Mouse (Mus musculus) intestine, embryonic 14.5 days (tissue): Measurements from ENCODE around the gene Dhx8. TPM values are rescaled to one million over a fixed set of nuclear protein-coding genes. Genes with fewer than 3 reads are reported as not detected.
A peak's percentile ranks its signal among the peaks of the same experiment; 100 is the strongest.

Source experiments
- ATAC-seq: fragments of 200-750 bp; cut with Nextera tagmentation; replicated peaks from 2 replicates; pipeline ENCODE4 v1.8.0; 2017; ENCODE audit warnings: low read depth, moderate number of reproducible peaks, moderate TSS enrichment, moderate library complexity; ENCODE audit not compliant: low FRiP score, low TSS enrichment
- DNase-seq: peaks from one replicate; pipeline ENCODE4 v3.0.0-alpha.2; 2018; ENCODE audit warnings: low spot score
- H3K27ac ChIP-seq: fragments of 300-500 bp; sonication (generic); 2 replicates; pipeline ENCODE4 v1.5.1; 2014; ENCODE audit warnings: low read depth, mild to moderate bottlenecking, control low read depth
- H3K27me3 ChIP-seq: fragments of 300-500 bp; sonication (generic); replicated peaks from 2 replicates; pipeline ENCODE4 v1.6.1; 2014; ENCODE audit warnings: low read length, control low read depth; ENCODE audit not compliant: control insufficient read depth, insufficient read depth
- H3K36me3 ChIP-seq: fragments of 300-500 bp; sonication (generic); 2 replicates; pipeline ENCODE4 v1.6.1; 2014; ENCODE audit warnings: low read length, control low read depth; ENCODE audit not compliant: control insufficient read depth, insufficient read depth
- H3K4me1 ChIP-seq: fragments of 300-500 bp; sonication (generic); replicated peaks from 2 replicates; pipeline ENCODE4 v1.6.1; 2014; ENCODE audit warnings: low read length, control low read depth, mixed read lengths; ENCODE audit not compliant: control insufficient read depth, insufficient read depth
- H3K4me2 ChIP-seq: fragments of 300-500 bp; sonication (generic); 2 replicates; pipeline ENCODE4 v1.6.1; 2014; ENCODE audit warnings: low read length
- H3K4me3 ChIP-seq: fragments of 300-500 bp; sonication (generic); 2 replicates; pipeline ENCODE4 v1.5.1; 2014; ENCODE audit warnings: low read depth, low read length, control low read depth, mixed read lengths
- H3K9ac ChIP-seq: fragments of 300-500 bp; sonication (generic); 2 replicates; pipeline ENCODE4 v1.6.1; 2014; ENCODE audit warnings: mild to moderate bottlenecking, low read length
- H3K9me3 ChIP-seq: fragments of 300-500 bp; sonication (generic); 2 replicates; pipeline ENCODE4 v1.6.1; 2016; ENCODE audit warnings: low read length, control low read depth; ENCODE audit not compliant: control insufficient read depth
- WGBS: fragments of 180-500 bp; shearing (Covaris S2); extraction: QIAGEN DNeasy Blood & Tissue Kit; methylation state at CpG from one replicate; pipeline ENCODE4 v1.1.7; 2014; 5-methylcytosine and 5-hydroxymethylcytosine counted together
- polyA plus RNA-seq: library from polyadenylated mRNA; unstranded; fragments of >200 nt; fragmentation: Nextera tagmentation; extraction: Ambion mirVana; gene quantifications from 2 replicates; pipeline ENCODE4 v1.2.1, GENCODE M21; 2014

Gene Dhx8
- polyA plus RNA-seq, 1 experiment from 2014 or later, result 28.3 TPM

- H3K9ac ChIP-seq, result no peak overlapping the region
- no peak for DNase-seq
- 67% methylated on average over 1 of the region's 1 CpGs for WGBS
Measured at GRCm38 (mm10) chr11:101699556-101699955, 33.2 kb upstream of the Dhx8 start.

GRCm38 (mm10) chr11:101699991-101700390, 32.7 kb upstream of the Dhx8 start:
- Histone ChIP-seq H3K27ac (no peak overlapping the region), H3K9ac (no peak overlapping the region), H3K36me3 (no peaks in the 10 kb centered on the region), H3K9me3 (no peaks in the 10 kb centered on the region), H3K4me1 (peaks cover 20% of the 10 kb centered on the region), H3K27me3 (no peaks in the 10 kb centered on the region), H3K4me3 (no peak overlapping the region), H3K4me2 (0 out of 2 replicates have a peak overlapping the region, but pooled peaks have one; percentile 8)
- DNase-seq, result no peak
- ATAC-seq, result no peak
- 50% methylated on average over 7 of the region's 7 CpGs for WGBS

More at GRCm38 (mm10) chr11:101699556-101699955, 33.2 kb upstream of the Dhx8 start:
- no peak for ATAC-seq
- Histone ChIP-seq H3K27ac (no peak overlapping the region), H3K4me2 (no peak overlapping the region), H3K9me3 (no peaks in the 10 kb centered on the region), H3K36me3 (no peaks in the 10 kb centered on the region), H3K4me3 (no peak overlapping the region), H3K27me3 (no peaks in the 10 kb centered on the region), H3K4me1 (peaks cover 20% of the 10 kb centered on the region)

GRCm38 (mm10) chr11:101700446-101700845, 32.3 kb upstream of the Dhx8 start:
- 10% methylated on average over 12 of the region's 12 CpGs for WGBS
- no peak overlapping the region for H3K4me3 ChIP-seq
- H3K27ac ChIP-seq, result no peak overlapping the region
- ATAC-seq (no peak), DNase-seq (no peak)
- no peak overlapping the region for H3K9ac ChIP-seq
- peaks cover 19% of the 10 kb centered on the region for H3K4me1 ChIP-seq
- peak overlapping the region; percentile 8; the same call in 1 of the 2 replicates for H3K4me2 ChIP-seq
- no peaks in the 10 kb centered on the region for H3K9me3 ChIP-seq
- H3K36me3 ChIP-seq, result no peaks in the 10 kb centered on the region
- H3K27me3 ChIP-seq, result no peaks in the 10 kb centered on the region

GRCm38 (mm10) chr11:101704081-101704480, 28.6 kb upstream of the Dhx8 start:
- H3K4me1 ChIP-seq, result peaks cover 8% of the 10 kb centered on the region
- H3K9ac ChIP-seq, result no peak overlapping the region
- H3K36me3 ChIP-seq, result no peaks in the 10 kb centered on the region
- no peaks in the 10 kb centered on the region for H3K27me3 ChIP-seq
- DNase-seq (no peak), ATAC-seq (no peak)
- no peaks in the 10 kb centered on the region for H3K9me3 ChIP-seq
- H3K27ac ChIP-seq, result no peak overlapping the region
- WGBS, result 26% methylated on average over 5 of the region's 5 CpGs
- no peak overlapping the region for H3K4me3 ChIP-seq
- H3K4me2 ChIP-seq, result no peak overlapping the region

GRCm38 (mm10) chr11:101706764-101707448, 25.8 kb upstream of the Dhx8 start:
- WGBS, result 78% methylated on average over 10 of the region's 10 CpGs
- no peaks in the 10 kb centered on the region for H3K9me3 ChIP-seq
- H3K4me1 ChIP-seq, result no peaks in the 10 kb centered on the region
- H3K27ac ChIP-seq, result no peak overlapping the region
- no peak overlapping the region for H3K9ac ChIP-seq
- DNase-seq (no peak), ATAC-seq (no peak)
- no peak overlapping the region for H3K4me3 ChIP-seq
- H3K36me3 ChIP-seq, result no peaks in the 10 kb centered on the region
- no peaks in the 10 kb centered on the region for H3K27me3 ChIP-seq
- H3K4me2 ChIP-seq, result no peak overlapping the region

- no peak for ATAC-seq
- Histone ChIP-seq H3K27me3 (no peaks in the 10 kb centered on the region), H3K4me2 (no peak overlapping the region), H3K27ac (no peak overlapping the region), H3K4me1 (no peaks in the 10 kb centered on the region), H3K9me3 (no peaks in the 10 kb centered on the region), H3K36me3 (no peaks in the 10 kb centered on the region), H3K9ac (no peak overlapping the region), H3K4me3 (no peak overlapping the region)
- DNase-seq, result no peak
- WGBS, result 43% methylated on average over 5 of the region's 5 CpGs
Measured at GRCm38 (mm10) chr11:101708482-101708881, 24.2 kb upstream of the Dhx8 start.

GRCm38 (mm10) chr11:101712811-101713210, 19.9 kb upstream of the Dhx8 start:
- Histone ChIP-seq H3K36me3 (no peaks in the 10 kb centered on the region), H3K27ac (no peak overlapping the region), H3K4me2 (no peak overlapping the region), H3K4me1 (no peaks in the 10 kb centered on the region), H3K4me3 (no peak overlapping the region), H3K27me3 (no peaks in the 10 kb centered on the region), H3K9me3 (no peaks in the 10 kb centered on the region), H3K9ac (no peak overlapping the region)
- ATAC-seq (no peak), DNase-seq (no peak)
- 77% methylated on average over 9 of the region's 9 CpGs for WGBS

- Histone ChIP-seq H3K27ac (no peak overlapping the region), H3K27me3 (no peaks in the 10 kb centered on the region), H3K9me3 (no peaks in the 10 kb centered on the region), H3K9ac (no peak overlapping the region), H3K36me3 (no peaks in the 10 kb centered on the region), H3K4me3 (no peak overlapping the region), H3K4me1 (peaks cover 6% of the 10 kb centered on the region; the same call in 1 of the 2 replicates), H3K4me2 (no peak overlapping the region)
- ATAC-seq (no peak), DNase-seq (no peak)
- WGBS, result 69% methylated on average over 7 of the region's 7 CpGs
Measured at GRCm38 (mm10) chr11:101714012-101714411, 18.7 kb upstream of the Dhx8 start.

GRCm38 (mm10) chr11:101718324-101718723, 14.4 kb upstream of the Dhx8 start:
- Histone ChIP-seq H3K36me3 (no peaks in the 10 kb centered on the region), H3K9me3 (no peaks in the 10 kb centered on the region), H3K4me2 (no peak overlapping the region), H3K4me1 (peaks cover 6% of the 10 kb centered on the region; the same call in 1 of the 2 replicates), H3K9ac (no peak overlapping the region), H3K27ac (no peak overlapping the region), H3K27me3 (no peaks in the 10 kb centered on the region), H3K4me3 (no peak overlapping the region)
- ATAC-seq (no peak), DNase-seq (peak; percentile 50)
- WGBS, result 39% methylated on average over 4 of the region's 4 CpGs
